In genomic region chr1:167283441-167284257, GRCm38 (mm10) we compare ENCODE assay signal across 8 mouse cellular contexts. TPM values are rescaled to one million over a fixed set of nuclear protein-coding genes. Genes with fewer than 3 reads are reported as not detected.
DNase-seq lines count a peak whose midpoint lies in the region; ATAC-seq lines count a peak whose summit lies in the region.

No protein-coding gene starts in this region.

- no peaks in the 10 kb centered on the region for H3K36me3 ChIP-seq in kidney, embryonic 16.5 days (ENCODE audit: insufficient read depth, low read length)
- H3K36me3 ChIP-seq in liver, embryonic 16.5 days (ENCODE audit: control insufficient read depth, insufficient read depth), result no peaks in the 10 kb centered on the region
- H3K36me3 ChIP-seq in neural tube, embryonic 12.5 days, result 0 out of 2 replicates have a peak, but pooled peaks cover 3% of the 10 kb centered on the region

- no peaks in the 10 kb centered on the region for H3K27me3 ChIP-seq in kidney, embryonic 16.5 days (ENCODE audit: insufficient read depth, low read length)
- peaks cover 7% of the 10 kb centered on the region for H3K27me3 ChIP-seq in liver, embryonic 16.5 days (ENCODE audit: control insufficient read depth, insufficient read depth, low read depth, low read length)
- H3K27me3 ChIP-seq in neural tube, embryonic 12.5 days (replicated peaks), result no peaks in the 10 kb centered on the region

- DNase-seq in 3134 (ENCODE audit: extremely low read depth, insufficient read length, low spot score) (peak; percentile 81), ES-CJ7 (ENCODE audit: low read depth, low spot score) (peak; percentile 61)
- DNase-seq in cerebellum, postnatal 10 days, result peak; percentile 73 to 74
- DNase-seq in frontal cortex, adult 2 months (ENCODE audit: extremely low spot score in 1 of 2, low spot score in 1 of 2), result peak; percentile 41 to 69
- DNase-seq in thymus, adult 18-20 months, result peak; percentile 54 to 67

- H3K4me3 ChIP-seq in kidney, embryonic 16.5 days (ENCODE audit: low read length), result peak overlapping the region; percentile 91
- H3K4me3 ChIP-seq in liver, embryonic 16.5 days (ENCODE audit: low read depth, low read length), result peak overlapping the region; percentile 78
- peak overlapping the region; percentile 88 for H3K4me3 ChIP-seq in neural tube, embryonic 12.5 days

- under 1% methylated on average over 44 of the region's 44 CpGs for WGBS in kidney, embryonic 16.5 days
- under 1% methylated on average over 44 of the region's 44 CpGs for WGBS in liver, embryonic 16.5 days (ENCODE audit: insufficient replicate concordance)
- WGBS in neural tube, embryonic 12.5 days, result under 1% methylated on average over 44 of the region's 44 CpGs

- peak overlapping the region; percentile 96 for H3K27ac ChIP-seq in kidney, embryonic 16.5 days (ENCODE audit: low read length)
- H3K27ac ChIP-seq in liver, embryonic 16.5 days (ENCODE audit: low read length), result peak overlapping the region; percentile 73
- H3K27ac ChIP-seq in neural tube, embryonic 12.5 days, result peak overlapping the region; percentile 97

- H3K4me1 ChIP-seq in kidney, embryonic 16.5 days (ENCODE audit: insufficient read depth, low read length), result peaks cover 23% of the 10 kb centered on the region
- H3K4me1 ChIP-seq in liver, embryonic 16.5 days (ENCODE audit: control insufficient read depth, low read depth, low read length), result peaks cover 39% of the 10 kb centered on the region
- H3K4me1 ChIP-seq in neural tube, embryonic 12.5 days, result peaks cover 17% of the 10 kb centered on the region

- no peaks in the 10 kb centered on the region for H3K9me3 ChIP-seq in kidney, embryonic 16.5 days (ENCODE audit: low read length)
- no peaks in the 10 kb centered on the region for H3K9me3 ChIP-seq in liver, embryonic 16.5 days (replicated peaks; ENCODE audit: control insufficient read depth, low read length)
- no peaks in the 10 kb centered on the region for H3K9me3 ChIP-seq in neural tube, embryonic 12.5 days

- peak; percentile 39 for ATAC-seq in kidney, embryonic 16.5 days (ENCODE audit: low FRiP score, low TSS enrichment)
- no peak for ATAC-seq in liver, embryonic 16.5 days (ENCODE audit: low read depth)
- peak; percentile 43 for ATAC-seq in neural tube, embryonic 12.5 days (ENCODE audit: low FRiP score, low read depth)

- peak overlapping the region; percentile 89 for H3K4me2 ChIP-seq in kidney, embryonic 16.5 days (replicated peaks; ENCODE audit: low read depth, low read length)
- H3K4me2 ChIP-seq in liver, embryonic 16.5 days (ENCODE audit: low read depth, low read length), result peak overlapping the region; percentile 99
- peak overlapping the region; percentile 78 for H3K4me2 ChIP-seq in neural tube, embryonic 12.5 days (replicated peaks)

- H3K9ac ChIP-seq in kidney, embryonic 16.5 days (replicated peaks; ENCODE audit: low read length), result peak overlapping the region; percentile 84
- peak overlapping the region; percentile 76 for H3K9ac ChIP-seq in liver, embryonic 16.5 days (ENCODE audit: low read depth, low read length)
- H3K9ac ChIP-seq in neural tube, embryonic 12.5 days, result peak overlapping the region; percentile 92

RNA-seq across cellular contexts. Expression of gene Uck2, which starts 1.5 kb away (rescaled TPM):
- 17.5 and 18.4 TPM in 2 replicates for polyA plus RNA-seq in frontal cortex, adult 2 months (2012; rRNA removed)
- polyA plus RNA-seq in kidney, embryonic 16.5 days (2015; fragmentation: Nextera tagmentation; extraction: Ambion mirVana), result 67.7 and 72.3 TPM in 2 replicates
- 28.9 and 30.8 TPM in 2 replicates for polyA plus RNA-seq in liver, embryonic 16.5 days (2015; fragmentation: Nextera tagmentation; extraction: Ambion mirVana)
- 93.7 and 98.4 TPM in 2 replicates for polyA plus RNA-seq in neural tube, embryonic 12.5 days (2016; fragmentation: Nextera tagmentation; extraction: Ambion mirVana)

RNA-seq across cellular contexts. Expression of gene Tmco1, which starts 24.5 kb away (rescaled TPM):
- 64.0 and 68.9 TPM in 2 replicates for polyA plus RNA-seq in frontal cortex, adult 2 months (2012; rRNA removed)
- 117 and 125 TPM in 2 replicates for polyA plus RNA-seq in kidney, embryonic 16.5 days (2015; fragmentation: Nextera tagmentation; extraction: Ambion mirVana)
- polyA plus RNA-seq in liver, embryonic 16.5 days (2015; fragmentation: Nextera tagmentation; extraction: Ambion mirVana), result 57.3 and 61.3 TPM in 2 replicates
- 70.5 and 83.8 TPM in 2 replicates for polyA plus RNA-seq in neural tube, embryonic 12.5 days (2016; fragmentation: Nextera tagmentation; extraction: Ambion mirVana)
